Mouse (Mus musculus) adrenal gland, adult 8-10 months (tissue): ENCODE data around the gene Clk2. TPM values are rescaled to one million over a fixed set of nuclear protein-coding genes. Genes with fewer than 3 reads are reported as not detected.

Experiments used
- DNase-seq: peaks from one replicate; pipeline ENCODE4 v3.0.0; 2022
- total RNA-seq, 4 experiments: library from RNA; stranded (reverse); gene quantifications; 2 replicates each; pipeline ENCODE4 v1.2.4; 2022

Gene Clk2
- total RNA-seq, 4 experiments from 2014 or later, result 55.2 to 85.7 (median 71.2) TPM

- no peak for DNase-seq
Observed at GRCm38 (mm10) chr3:89225321-89225815, 60.8 kb downstream of the Clk2 start.

- DNase-seq, result no peak
Observed at GRCm38 (mm10) chr3:89225918-89226317, 61.3 kb downstream of the Clk2 start.

GRCm38 (mm10) chr3:89226361-89226760 lies 61.8 kb downstream of the Clk2 start:
- no peak for DNase-seq

Other genes starting within 250 kb of the Clk2 start
- 10 to 100 TPM; 44.9 to 78.1 (median 58.6) TPM for gene Ash1l, start 214.2 kb upstream of the Clk2 start, total RNA-seq
- 100 to 1,000 TPM; 128 to 166 (median 148) TPM for gene Dap3, start 213.6 kb upstream of the Clk2 start, total RNA-seq
- gene Rusc1, start 71.5 kb upstream of the Clk2 start, total RNA-seq, result 10 to 100 TPM; 33.8 to 46.8 (median 41.1) TPM
- not detected for gene Gm43738, start 63.7 kb upstream of the Clk2 start, total RNA-seq
- gene Fdps, start 62.8 kb upstream of the Clk2 start, total RNA-seq, result 100 to 1,000 TPM; 152 to 387 (median 263) TPM
- under 1 TPM in 2 of 4 experiments, not detected in 2; 0.10 to 0.11 TPM for gene Pklr, start 28.7 kb upstream of the Clk2 start, total RNA-seq
- 10 to 100 TPM in 2 of 4 experiments, 1 to 10 TPM in 2; 6.8 to 22.2 (median 10.1) TPM for gene Hcn3, start 4.6 kb upstream of the Clk2 start, total RNA-seq
- 100 to 1,000 TPM in 1 of 4 experiments, 10 to 100 TPM in 3; 90.1 to 110 (median 94.1) TPM for gene Scamp3, start 12.7 kb downstream of the Clk2 start, total RNA-seq
- 10 to 100 TPM; 16.7 to 32.5 (median 23.3) TPM for gene Fam189b, start 18.3 kb downstream of the Clk2 start, total RNA-seq
- 10 to 100 TPM; 65.6 to 84.3 (median 70.5) TPM for gene Gba, start 38.1 kb downstream of the Clk2 start, total RNA-seq
- 1 to 10 TPM; 4.1 to 8.6 (median 7.8) TPM for gene Thbs3, start 50.4 kb downstream of the Clk2 start, total RNA-seq
- gene Mtx1, start 62.3 kb downstream of the Clk2 start, total RNA-seq, result 100 to 1,000 TPM; 138 to 169 (median 152) TPM
- gene Muc1, start 64.3 kb downstream of the Clk2 start, total RNA-seq, result under 1 TPM in 3 of 4 experiments, not detected in 1; 0.22 to 0.96 (median 0.65) TPM
- 100 to 1,000 TPM; 131 to 144 (median 135) TPM for gene Krtcap2, start 81.2 kb downstream of the Clk2 start, total RNA-seq
- gene Trim46, start 81.5 kb downstream of the Clk2 start, total RNA-seq, result 1 to 10 TPM; 2.8 to 4.5 (median 3.8) TPM
- 100 to 1,000 TPM; 123 to 156 (median 136) TPM for gene Dpm3, start 94.6 kb downstream of the Clk2 start, total RNA-seq
- gene Slc50a1, start 105.8 kb downstream of the Clk2 start, total RNA-seq, result 10 to 100 TPM; 54.2 to 80.1 (median 64.9) TPM
- gene Efna1, start 116.3 kb downstream of the Clk2 start, total RNA-seq, result 10 to 100 TPM; 15.9 to 28.0 (median 21.0) TPM
- 1 to 10 TPM in 1 of 4 experiments, under 1 TPM in 3; 0.15 to 1.5 (median 0.62) TPM for gene Efna3, start 158.2 kb downstream of the Clk2 start, total RNA-seq
- gene Efna4, start 173.2 kb downstream of the Clk2 start, total RNA-seq, result 1 to 10 TPM; 1.1 to 3.5 (median 1.9) TPM
- gene Adam15, start 185.2 kb downstream of the Clk2 start, total RNA-seq, result 10 to 100 TPM; 58.4 to 85.4 (median 71.3) TPM
- gene Dcst2, start 197.2 kb downstream of the Clk2 start, total RNA-seq, result under 1 TPM; 0.43 to 0.78 (median 0.46) TPM
- gene Dcst1, start 200.5 kb downstream of the Clk2 start, total RNA-seq, result 1 to 10 TPM in 2 of 4 experiments, under 1 TPM in 2; 0.20 to 2.2 (median 0.97) TPM
- gene Zbtb7b, start 230.0 kb downstream of the Clk2 start, total RNA-seq, result 10 to 100 TPM; 59.9 to 98.9 (median 77.9) TPM
- gene Lenep, start 238.0 kb downstream of the Clk2 start, total RNA-seq, result 1 to 10 TPM in 2 of 4 experiments, under 1 TPM in 1, not detected in 1; 0.22 to 3.1 (median 1.3) TPM
- gene Flad1, start 247.1 kb downstream of the Clk2 start, total RNA-seq, result 10 to 100 TPM; 25.7 to 39.9 (median 33.0) TPM